Mouse (Mus musculus) limb, embryonic 13.5 days (tissue): ENCODE data around the gene Ccdc63. TPM values are rescaled to one million over a fixed set of nuclear protein-coding genes. Genes with fewer than 3 reads are reported as not detected.

Experiments
- ATAC-seq: fragments of 200-750 bp; cut with Nextera tagmentation; 2 replicates; pipeline ENCODE4 v1.8.0; 2017; ENCODE audit warnings: low read depth, moderate number of reproducible peaks, moderate TSS enrichment; ENCODE audit not compliant: low FRiP score
- H3K27ac ChIP-seq: fragments of 300-500 bp; sonication (generic); 2 replicates; pipeline ENCODE4 v1.5.1; 2015; ENCODE audit warnings: inconsistent platforms, mild to moderate bottlenecking, moderate library complexity
- H3K27me3 ChIP-seq: fragments of 300-500 bp; sonication (generic); 2 replicates; pipeline ENCODE4 v1.6.1; 2015; ENCODE audit warnings: mild to moderate bottlenecking, inconsistent platforms
- H3K36me3 ChIP-seq: fragments of 300-500 bp; sonication (generic); 2 replicates; pipeline ENCODE4 v1.6.1; 2015; ENCODE audit warnings: inconsistent platforms, mild to moderate bottlenecking, moderate library complexity
- H3K4me1 ChIP-seq: fragments of 300-500 bp; sonication (generic); 2 replicates; pipeline ENCODE4 v1.6.1; 2015; ENCODE audit warnings: inconsistent platforms
- H3K4me2 ChIP-seq: fragments of 300-500 bp; sonication (generic); replicated peaks from 2 replicates; pipeline ENCODE4 v1.6.1; 2015; ENCODE audit warnings: inconsistent platforms, mild to moderate bottlenecking, moderate library complexity
- H3K4me3 ChIP-seq: fragments of 300-500 bp; sonication (generic); 2 replicates; pipeline ENCODE4 v1.5.1; 2015; ENCODE audit warnings: moderate library complexity, mild to moderate bottlenecking, inconsistent platforms
- H3K9ac ChIP-seq: fragments of 300-500 bp; sonication (generic); 2 replicates; pipeline ENCODE4 v1.6.1; 2015; ENCODE audit warnings: mild to moderate bottlenecking, inconsistent platforms
- H3K9me3 ChIP-seq: fragments of 300-500 bp; sonication (generic); 2 replicates; pipeline ENCODE4 v1.6.1; 2016; ENCODE audit warnings: inconsistent platforms
- WGBS: fragments of 180-500 bp; shearing (Covaris S2); methylation state at CpG from one replicate; pipeline ENCODE4 v1.1.7; 2015; 5-methylcytosine and 5-hydroxymethylcytosine counted together
- polyA plus RNA-seq: library from polyadenylated mRNA; unstranded; fragments of >200 nt; fragmentation: Nextera tagmentation; extraction: Ambion mirVana; gene quantifications from 2 replicates; pipeline ENCODE4 v1.2.1, GENCODE M21; 2015

Ccdc63 gene
- polyA plus RNA-seq, 1 experiment from 2014 or later: not detected

DNA sequence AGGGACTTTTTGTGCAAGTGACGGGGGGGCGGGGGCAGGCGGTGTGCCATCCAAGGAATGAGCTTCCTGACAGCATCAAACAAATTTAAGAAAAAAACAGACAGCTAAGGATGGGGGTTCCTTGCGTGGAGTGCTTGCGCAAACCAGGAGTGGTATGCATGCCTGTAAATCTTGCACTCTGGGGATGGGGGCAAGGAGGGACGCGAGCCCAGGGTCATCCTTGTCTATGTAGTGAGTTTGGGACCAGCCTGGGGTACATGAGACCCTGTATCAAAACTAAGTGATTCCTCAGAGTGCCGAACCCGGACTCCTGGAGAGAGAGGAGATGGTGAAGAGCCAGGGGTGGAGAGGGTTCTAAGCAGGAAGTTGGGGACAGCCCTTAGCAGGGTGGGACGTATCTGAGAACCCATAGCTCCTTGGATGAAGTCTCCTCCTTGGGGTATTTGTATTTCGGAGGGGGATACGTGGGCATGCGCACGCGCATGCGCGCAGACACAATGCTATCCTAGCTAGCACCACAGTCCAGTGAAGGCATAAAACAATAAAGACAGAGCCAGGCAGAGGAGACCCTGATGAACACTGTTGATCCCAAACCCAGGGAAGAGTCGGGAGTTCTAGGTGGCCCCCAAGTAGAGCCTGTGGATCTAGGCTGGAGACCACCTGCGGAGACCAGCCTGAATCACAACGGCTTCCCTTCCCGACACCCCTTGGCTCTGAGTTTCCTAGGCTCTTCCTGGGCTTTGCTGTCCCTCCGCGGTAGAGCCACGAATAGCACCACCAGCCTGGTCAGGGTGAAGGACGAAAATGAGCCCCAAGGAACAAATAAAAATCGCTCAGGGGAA lies 29.3 kb downstream of the Ccdc63 start:
- ATAC-seq: no peak
- no peaks in the 10 kb centered on the region; the same call in 1 of the 2 replicates for H3K27me3 ChIP-seq
- no peak overlapping the region for H3K4me3 ChIP-seq
- 65% methylated on average over 26 of the region's 26 CpGs for WGBS
- no peak overlapping the region for H3K27ac ChIP-seq
- H3K4me1 ChIP-seq: no peaks in the 10 kb centered on the region
- no peaks in the 10 kb centered on the region for H3K9me3 ChIP-seq
- peak overlapping the region; percentile 17 for H3K4me2 ChIP-seq
- H3K36me3 ChIP-seq: no peaks in the 10 kb centered on the region
- H3K9ac ChIP-seq: no peak overlapping the region

DNA sequence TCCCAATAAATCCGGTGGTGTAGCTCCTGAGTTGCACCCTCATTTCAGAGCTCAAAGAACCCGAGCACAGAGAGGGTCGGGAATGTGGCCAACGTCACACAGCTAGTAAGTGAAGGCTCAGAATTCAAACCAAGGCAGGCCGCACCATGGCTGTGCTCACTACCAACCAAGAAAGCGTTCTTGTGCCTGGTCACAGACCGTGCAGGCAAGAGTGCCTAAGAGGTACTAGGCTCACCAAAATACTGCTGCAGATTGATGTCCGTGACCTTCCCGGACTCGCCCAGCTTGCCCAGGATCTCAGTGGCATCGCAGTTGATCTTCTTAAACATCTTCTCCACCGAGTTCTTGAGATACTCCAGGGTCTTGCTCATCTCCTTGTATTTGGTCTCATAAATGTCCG lies 30.0 kb downstream of the Ccdc63 start:
- no peaks in the 10 kb centered on the region for H3K9me3 ChIP-seq
- no peak for ATAC-seq
- no peaks in the 10 kb centered on the region; the same call in 1 of the 2 replicates for H3K27me3 ChIP-seq
- no peak overlapping the region for H3K9ac ChIP-seq
- H3K4me2 ChIP-seq: no peak overlapping the region
- H3K27ac ChIP-seq: no peak overlapping the region
- no peaks in the 10 kb centered on the region for H3K4me1 ChIP-seq
- no peaks in the 10 kb centered on the region for H3K36me3 ChIP-seq
- H3K4me3 ChIP-seq: no peak overlapping the region
- 92% methylated on average over 13 of the region's 13 CpGs for WGBS

DNA sequence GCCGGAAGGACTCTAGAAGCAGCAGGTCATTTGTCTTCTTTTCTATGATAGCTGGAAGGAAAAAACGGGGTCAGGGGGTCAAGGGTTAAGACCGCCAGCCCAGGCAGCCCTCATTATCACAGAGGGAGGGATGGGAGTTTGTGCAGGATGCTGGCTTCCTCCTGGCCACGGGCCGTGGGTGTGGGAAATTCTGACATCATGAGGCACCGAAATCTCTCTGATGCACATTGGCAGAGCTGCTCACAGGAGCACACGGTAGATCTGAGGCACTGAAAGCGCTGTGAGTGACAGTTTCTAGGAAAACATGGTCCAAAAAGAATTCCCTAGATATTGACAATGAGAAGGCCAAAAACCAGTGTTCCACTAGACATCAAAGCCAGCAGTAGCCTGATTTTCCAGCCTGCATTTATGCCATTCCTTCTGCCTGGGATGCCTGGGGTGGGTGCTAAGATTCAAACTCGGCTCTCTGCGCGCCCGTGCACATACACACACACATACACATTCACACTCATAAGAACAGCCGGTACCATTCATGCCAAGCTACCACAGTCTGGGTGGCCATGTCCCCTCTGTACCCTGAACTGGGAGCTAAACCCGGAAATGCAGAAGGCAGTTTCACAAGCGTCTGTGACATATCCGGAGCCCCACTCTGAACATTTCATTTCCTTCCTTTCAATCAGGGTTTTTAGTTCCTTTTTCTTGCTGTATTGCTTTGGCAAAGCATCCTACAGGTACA lies 31.1 kb downstream of the Ccdc63 start:
- H3K4me1 ChIP-seq: no peaks in the 10 kb centered on the region
- no peaks in the 10 kb centered on the region; the same call in 1 of the 2 replicates for H3K27me3 ChIP-seq
- no peak overlapping the region for H3K27ac ChIP-seq
- no peak overlapping the region for H3K4me2 ChIP-seq
- 55% methylated on average over 16 of the region's 16 CpGs for WGBS
- no peaks in the 10 kb centered on the region for H3K36me3 ChIP-seq
- ATAC-seq: no peak
- H3K9ac ChIP-seq: no peak overlapping the region
- no peaks in the 10 kb centered on the region for H3K9me3 ChIP-seq
- H3K4me3 ChIP-seq: no peak overlapping the region

DNA sequence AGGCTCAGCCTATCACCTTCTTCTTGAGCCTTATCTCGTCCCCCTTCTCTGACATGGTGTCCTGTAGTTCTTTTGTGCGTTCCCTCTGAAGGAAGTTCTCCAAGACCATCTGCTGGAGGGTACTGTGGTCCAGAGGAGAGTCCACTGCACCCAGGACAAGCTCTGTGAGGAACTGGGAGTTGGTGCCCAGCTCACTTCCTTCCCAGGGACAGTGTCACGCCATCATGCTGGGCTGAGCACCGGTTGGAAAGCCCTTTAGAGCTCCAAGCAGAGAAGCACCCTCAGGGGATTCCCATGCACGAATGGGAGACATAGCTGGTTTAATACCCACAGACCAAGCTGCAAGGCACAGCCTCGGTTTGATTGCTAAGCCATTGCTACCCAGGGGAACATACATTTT lies 32.5 kb downstream of the Ccdc63 start:
- Histone ChIP-seq H3K36me3 (no peaks in the 10 kb centered on the region), H3K9ac (no peak overlapping the region), H3K27me3 (no peaks in the 10 kb centered on the region; the same call in 1 of the 2 replicates), H3K9me3 (no peaks in the 10 kb centered on the region), H3K4me2 (no peak overlapping the region), H3K4me1 (peaks cover 2% of the 10 kb centered on the region; the same call in 1 of the 2 replicates), H3K4me3 (no peak overlapping the region), H3K27ac (no peak overlapping the region)
- ATAC-seq: no peak
- 64% methylated on average over 6 of the region's 6 CpGs for WGBS

DNA sequence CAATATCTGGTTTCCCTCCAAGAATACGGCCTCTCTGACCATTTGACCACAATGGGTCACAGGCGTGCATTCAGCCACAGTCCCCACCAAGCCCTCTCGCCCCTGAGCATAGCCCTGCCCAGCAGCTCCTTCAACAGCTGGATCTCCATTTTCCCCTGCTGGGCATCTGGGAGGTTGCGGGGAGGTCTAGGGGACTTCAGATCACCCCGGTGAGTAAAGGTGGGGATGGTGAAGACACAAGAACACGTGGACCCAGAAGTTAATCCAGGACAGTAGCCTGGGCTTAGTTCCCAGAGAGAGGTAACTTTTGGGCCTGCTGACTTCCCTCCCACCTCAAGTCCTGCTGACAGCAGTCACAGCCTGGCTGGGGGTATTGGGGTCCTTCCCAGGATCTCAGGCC lies 34.4 kb downstream of the Ccdc63 start:
- no peaks in the 10 kb centered on the region for H3K36me3 ChIP-seq
- H3K4me1 ChIP-seq: peaks cover 8% of the 10 kb centered on the region
- ATAC-seq: no peak
- no peak overlapping the region for H3K4me2 ChIP-seq
- no peak overlapping the region for H3K4me3 ChIP-seq
- H3K27ac ChIP-seq: no peak overlapping the region
- no peaks in the 10 kb centered on the region for H3K9me3 ChIP-seq
- no peak overlapping the region for H3K9ac ChIP-seq
- WGBS: 80% methylated on average over 6 of the region's 6 CpGs
- peaks cover 14% of the 10 kb centered on the region for H3K27me3 ChIP-seq

DNA sequence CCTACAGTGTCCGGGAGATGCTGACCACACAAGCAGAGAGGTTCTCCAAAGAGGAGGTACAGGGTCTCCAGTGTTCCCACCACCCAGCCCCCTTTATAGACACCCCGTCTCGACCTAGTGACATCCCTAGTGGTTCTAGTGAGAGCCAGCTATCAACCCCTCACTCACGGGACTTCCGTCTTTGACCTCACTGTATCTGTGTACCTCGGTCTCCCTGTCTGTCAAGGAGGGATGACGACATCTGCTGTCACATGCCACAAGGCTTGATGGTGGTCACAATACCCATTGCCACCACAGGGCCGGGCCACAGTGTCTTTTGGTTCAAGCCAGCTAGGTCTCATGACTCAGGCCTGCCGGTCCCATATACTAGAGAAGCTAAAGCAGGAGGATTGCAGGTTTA lies 35.6 kb downstream of the Ccdc63 start:
- no peak for ATAC-seq

DNA sequence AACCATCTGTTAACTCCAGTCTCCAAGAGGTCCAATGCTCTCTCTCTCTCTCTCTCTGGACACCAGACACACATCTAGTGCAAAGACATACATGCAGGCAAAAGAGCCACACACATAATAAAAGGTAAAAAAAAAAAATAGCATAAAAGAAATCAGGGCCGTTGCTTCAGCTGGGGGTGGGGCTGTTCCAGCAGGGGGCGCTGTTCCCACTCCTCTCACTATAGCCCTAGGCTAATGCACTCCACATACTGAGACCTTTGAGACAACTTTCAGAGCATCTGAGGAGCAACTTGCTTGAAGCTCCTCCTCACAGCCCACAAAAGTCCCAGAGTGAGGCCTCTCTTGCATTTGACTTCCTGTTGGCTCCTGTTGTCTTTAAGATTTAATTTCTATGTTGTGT lies 36.4 kb downstream of the Ccdc63 start:
- H3K27ac ChIP-seq: no peak overlapping the region
- no peaks in the 10 kb centered on the region for H3K9me3 ChIP-seq
- H3K27me3 ChIP-seq: peaks cover 28% of the 10 kb centered on the region
- no peaks in the 10 kb centered on the region for H3K36me3 ChIP-seq
- no peak overlapping the region for H3K9ac ChIP-seq
- no peak overlapping the region for H3K4me3 ChIP-seq
- peaks cover 8% of the 10 kb centered on the region for H3K4me1 ChIP-seq
- WGBS: 27% methylated on average over 2 of the region's 2 CpGs
- ATAC-seq: no peak
- H3K4me2 ChIP-seq: no peak overlapping the region

More for the DNA sequence above, 35.6 kb downstream of the Ccdc63 start:
- Histone ChIP-seq H3K4me3 (no peak overlapping the region), H3K9me3 (no peaks in the 10 kb centered on the region), H3K9ac (no peak overlapping the region), H3K36me3 (no peaks in the 10 kb centered on the region), H3K27me3 (peaks cover 25% of the 10 kb centered on the region), H3K27ac (no peak overlapping the region), H3K4me1 (peaks cover 8% of the 10 kb centered on the region), H3K4me2 (no peak overlapping the region)
- WGBS: 90% methylated on average over 9 of the region's 9 CpGs

DNA sequence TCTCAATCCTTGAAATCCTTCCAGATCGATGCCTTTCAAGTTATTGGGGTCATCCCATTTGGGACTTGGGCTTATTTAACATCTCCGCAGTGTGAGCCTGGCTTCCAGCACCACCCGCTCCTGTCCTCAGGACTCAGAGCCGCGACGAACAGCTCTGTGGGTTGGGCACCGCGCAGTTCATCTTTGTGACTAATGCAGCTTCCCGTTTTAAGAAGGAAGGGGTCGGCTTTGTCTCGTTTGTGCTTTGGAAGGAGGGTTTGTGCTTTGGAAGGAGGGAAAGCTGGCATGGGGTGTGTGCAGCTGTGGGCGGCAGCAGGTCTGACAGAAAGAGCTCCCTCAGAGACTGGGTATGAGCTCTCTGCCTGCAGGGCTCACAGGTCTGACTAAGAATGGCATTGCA lies 37.5 kb downstream of the Ccdc63 start:
- no peak for ATAC-seq
- Histone ChIP-seq H3K36me3 (no peaks in the 10 kb centered on the region), H3K9ac (0 out of 2 replicates have a peak overlapping the region, but pooled peaks have one; percentile 10), H3K4me1 (peaks cover 8% of the 10 kb centered on the region), H3K27ac (no peak overlapping the region), H3K27me3 (peaks cover 28% of the 10 kb centered on the region), H3K4me2 (peak overlapping the region; percentile 45), H3K4me3 (peak overlapping the region; percentile 1; the same call in 1 of the 2 replicates), H3K9me3 (no peaks in the 10 kb centered on the region)
- WGBS: 42% methylated on average over 12 of the region's 12 CpGs

DNA sequence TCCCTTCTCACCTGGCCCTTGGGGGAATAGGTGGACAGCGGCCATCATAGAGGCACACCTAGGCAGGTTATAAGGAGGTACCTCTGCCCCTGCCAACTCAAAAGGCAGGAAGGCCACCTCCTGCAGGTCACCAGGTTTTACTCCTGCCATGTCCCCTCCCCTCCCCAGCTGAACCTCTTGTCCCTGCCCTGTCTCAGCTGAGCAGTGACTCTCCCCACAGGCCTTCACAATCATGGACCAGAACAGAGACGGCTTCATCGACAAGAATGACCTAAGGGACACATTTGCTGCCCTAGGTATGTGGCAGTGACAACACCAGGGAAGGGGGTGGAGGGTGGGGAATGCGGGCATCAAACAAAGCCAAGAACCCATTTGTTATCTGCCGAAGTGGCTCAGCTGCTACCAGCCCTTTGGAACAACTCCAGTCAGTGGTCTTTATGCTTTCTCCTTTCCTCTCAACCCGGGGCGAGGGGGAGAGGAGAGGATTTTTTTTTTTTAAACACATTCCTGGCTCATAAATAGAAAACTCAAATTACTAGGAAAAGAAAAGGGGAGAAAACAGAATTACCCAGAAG lies 38.1 kb downstream of the Ccdc63 start:
- H3K9ac ChIP-seq: no peak overlapping the region
- H3K4me3 ChIP-seq: peak overlapping the region; percentile 1; the same call in 1 of the 2 replicates
- H3K4me2 ChIP-seq: peak overlapping the region; percentile 45
- H3K27ac ChIP-seq: no peak overlapping the region
- no peaks in the 10 kb centered on the region for H3K36me3 ChIP-seq
- H3K9me3 ChIP-seq: no peaks in the 10 kb centered on the region
- H3K27me3 ChIP-seq: peaks cover 28% of the 10 kb centered on the region
- no peak for ATAC-seq
- 27% methylated on average over 7 of the region's 7 CpGs for WGBS
- peaks cover 8% of the 10 kb centered on the region for H3K4me1 ChIP-seq

DNA sequence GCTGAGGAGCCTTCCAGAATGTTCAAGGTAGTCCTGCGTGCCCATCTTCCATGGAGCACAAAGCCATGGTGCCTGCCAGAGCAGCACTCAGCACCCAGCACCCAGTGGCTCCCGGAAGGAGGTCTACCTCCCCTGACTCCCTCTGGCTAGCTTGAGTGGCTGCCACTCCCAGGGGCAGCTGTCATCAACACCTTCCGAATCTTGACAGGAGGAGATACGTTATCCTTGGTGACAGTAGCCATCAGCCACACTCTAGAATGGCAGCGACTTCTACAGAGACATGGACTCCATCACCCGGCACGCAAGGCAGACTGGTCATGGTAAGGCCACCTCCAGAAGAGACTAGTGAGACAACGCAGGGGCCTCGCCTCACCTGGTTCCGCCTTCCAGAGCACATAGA lies 46.2 kb downstream of the Ccdc63 start:
- Histone ChIP-seq H3K36me3 (no peaks in the 10 kb centered on the region), H3K27me3 (no peaks in the 10 kb centered on the region), H3K27ac (no peak overlapping the region), H3K9me3 (no peaks in the 10 kb centered on the region), H3K9ac (no peak overlapping the region), H3K4me3 (no peak overlapping the region), H3K4me2 (no peak overlapping the region), H3K4me1 (no peaks in the 10 kb centered on the region)
- no peak for ATAC-seq
- WGBS: 81% methylated on average over 10 of the region's 10 CpGs

DNA sequence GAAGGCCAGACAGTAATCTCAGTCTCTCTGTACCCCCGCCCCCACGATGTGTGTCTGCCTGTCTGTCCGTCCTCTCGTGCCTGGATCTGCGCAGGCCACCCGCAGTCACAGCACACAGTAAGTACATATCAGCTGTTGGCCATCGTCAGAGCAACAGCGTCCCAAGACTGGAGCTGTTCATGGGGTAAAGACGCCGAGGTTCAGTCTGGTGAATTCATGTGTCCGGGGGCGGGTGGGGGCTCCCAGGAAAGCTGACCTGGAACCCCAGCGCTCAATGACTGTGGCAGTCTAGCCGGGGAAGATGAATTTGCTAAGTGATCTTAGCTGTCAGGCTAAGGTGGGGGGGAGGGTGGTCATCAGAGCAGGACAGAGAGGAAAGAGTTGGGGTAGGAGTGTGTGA lies 46.9 kb downstream of the Ccdc63 start:
- H3K27me3 ChIP-seq: no peaks in the 10 kb centered on the region
- H3K9me3 ChIP-seq: no peaks in the 10 kb centered on the region
- H3K36me3 ChIP-seq: no peaks in the 10 kb centered on the region
- ATAC-seq: no peak
- WGBS: 85% methylated on average over 14 of the region's 14 CpGs
- no peak overlapping the region for H3K4me3 ChIP-seq
- H3K9ac ChIP-seq: no peak overlapping the region; the same call in 1 of the 2 replicates
- H3K27ac ChIP-seq: no peak overlapping the region
- no peaks in the 10 kb centered on the region for H3K4me1 ChIP-seq
- H3K4me2 ChIP-seq: no peak overlapping the region

DNA sequence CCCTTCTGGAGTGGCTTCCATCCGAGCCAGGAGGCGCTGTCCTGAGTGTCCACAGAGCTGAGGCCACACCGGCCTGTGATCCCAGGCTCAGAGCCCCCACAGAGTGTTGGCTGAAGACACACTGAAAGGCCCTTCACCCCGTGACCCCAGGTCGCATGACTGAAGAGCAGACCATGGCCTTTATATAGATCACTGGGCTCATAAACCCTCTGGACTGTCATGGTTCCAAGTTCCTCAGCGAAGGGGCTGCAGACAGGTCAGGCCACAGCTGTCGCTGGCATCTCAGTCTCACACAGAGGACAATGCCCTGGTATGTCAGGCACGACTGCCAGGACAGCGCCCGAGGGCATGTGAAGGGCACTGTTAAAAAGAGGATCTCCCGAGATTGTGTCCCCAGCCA lies 47.8 kb downstream of the Ccdc63 start:
- Histone ChIP-seq H3K4me3 (no peak overlapping the region), H3K27ac (no peak overlapping the region), H3K36me3 (no peaks in the 10 kb centered on the region), H3K4me2 (no peak overlapping the region), H3K9ac (no peak overlapping the region), H3K27me3 (no peaks in the 10 kb centered on the region), H3K4me1 (no peaks in the 10 kb centered on the region), H3K9me3 (no peaks in the 10 kb centered on the region)
- 63% methylated on average over 11 of the region's 11 CpGs for WGBS
- ATAC-seq: no peak
